Mouse (Mus musculus) spleen, adult 2 months (tissue): ENCODE measurements at regions not wholly inside any gene's neighbourhood (a gene's known extent, or its start where the extent isn't known, plus 50 kb on each side); places are given as distances from the start of the nearest gene placed in this dataset.
A peak's percentile ranks its signal among the peaks of the same experiment; 100 is the strongest.
"Not testable (repeated sequence)": the region's sequence is repeated elsewhere in the genome, so short reads cannot be mapped to it uniquely, and the experiment has no call there.

Source experiments
- DNase-seq, 2 experiments: peaks; one replicate each; pipeline versions ENCODE4 v3.0.0 to v3.0.0-alpha.2; 2012 to 2021; ENCODE audit warnings: low spot score in 2 of 2, low read depth in 1 of 2
- H3K27ac ChIP-seq: fragments of 200-500 bp; 2 replicates; pipeline ENCODE4 v1.5.1; 2012; ENCODE audit warnings: low read length, inconsistent platforms; ENCODE audit not compliant: insufficient read depth
- H3K27me3 ChIP-seq: fragments of 200-500 bp; 2 replicates; pipeline ENCODE4 v1.6.1; 2012; ENCODE audit warnings: mild to moderate bottlenecking, moderate library complexity, low read length, inconsistent platforms; ENCODE audit not compliant: control insufficient read depth, insufficient read depth
- H3K36me3 ChIP-seq: fragments of 200-500 bp; 2 replicates; pipeline ENCODE4 v1.6.1; 2012; ENCODE audit warnings: mild to moderate bottlenecking, low read length, inconsistent platforms; ENCODE audit not compliant: control insufficient read depth, insufficient read depth
- H3K4me1 ChIP-seq: fragments of 200-500 bp; 2 replicates; pipeline ENCODE4 v1.6.1; 2011; ENCODE audit warnings: inconsistent platforms; ENCODE audit not compliant: control insufficient read depth, insufficient read depth, insufficient read length
- H3K4me3 ChIP-seq: fragments of 200-500 bp; 2 replicates; pipeline ENCODE4 v1.5.1; 2011; ENCODE audit warnings: mild to moderate bottlenecking, inconsistent platforms; ENCODE audit not compliant: insufficient read depth, insufficient read length; ENCODE audit errors: extremely low read depth
- CTCF ChIP-seq: fragments of 200-500 bp; IDR thresholded peaks from 2 replicates; pipeline ENCODE4 v1.5.1; 2011; ENCODE audit warnings: mild to moderate bottlenecking, inconsistent platforms; ENCODE audit not compliant: insufficient read depth, insufficient read length, insufficient replicate concordance; ENCODE audit errors: extremely low read depth
- POLR2A ChIP-seq: fragments of 200-500 bp; IDR thresholded peaks from 2 replicates; pipeline ENCODE4 v1.6.1; 2011; ENCODE audit warnings: low read depth, low read length, inconsistent platforms
- WGBS: fragments of 180-500 bp; shearing (Covaris S2); methylation state at CpG from one replicate; pipeline ENCODE4 v1.1.7; 2018; 5-methylcytosine and 5-hydroxymethylcytosine counted together

DNA sequence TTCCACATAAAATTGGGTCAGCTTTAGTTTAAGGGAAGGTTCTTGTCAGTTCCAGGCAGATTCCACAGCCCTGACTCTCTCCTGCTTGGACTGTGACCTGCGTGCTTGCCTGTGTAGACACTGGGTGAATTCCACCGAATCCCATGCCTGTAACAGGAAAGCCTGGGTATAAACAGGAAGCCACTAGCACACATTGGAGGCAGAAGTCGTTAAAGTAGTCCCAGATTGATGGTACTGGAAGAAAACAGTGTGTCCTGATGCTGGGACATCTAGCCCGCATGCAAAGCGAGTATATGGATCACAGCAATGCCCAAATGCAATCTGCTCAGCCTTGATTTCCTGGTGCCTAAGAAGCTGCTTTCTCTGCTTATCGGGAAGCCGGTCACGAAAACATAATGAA, 65.4 kb upstream of the Emcn start:
- H3K4me1 ChIP-seq: no peaks in the 10 kb centered on the region
- no peak for DNase-seq
- H3K36me3 ChIP-seq: no peaks in the 10 kb centered on the region
- no peak overlapping the region for H3K4me3 ChIP-seq
- no peaks in the 10 kb centered on the region for H3K27me3 ChIP-seq
- TF ChIP-seq CTCF (no peak), POLR2A (no peak)
- H3K27ac ChIP-seq: no peak overlapping the region
- WGBS: 57% methylated on average over 8 of the region's 8 CpGs

DNA sequence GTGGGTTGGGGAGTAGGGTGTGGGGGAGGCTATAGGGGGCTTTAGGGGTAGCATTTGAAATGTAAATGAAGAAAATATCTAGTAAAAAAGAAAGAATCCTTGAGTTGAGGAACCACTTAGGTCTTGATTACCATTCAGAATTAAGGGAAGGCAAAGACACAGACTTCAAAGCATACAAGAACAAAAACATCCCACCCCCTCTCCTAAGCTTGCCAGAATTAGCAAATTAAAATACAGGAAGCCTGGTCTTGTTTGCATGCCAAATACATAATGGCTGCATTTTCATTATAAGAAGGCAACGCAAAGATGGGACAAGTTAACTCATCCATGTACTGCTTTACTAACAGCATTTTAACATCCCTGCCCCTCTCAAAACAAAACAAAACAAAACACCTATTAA, 61.6 kb upstream of the Emcn start:
- TF ChIP-seq POLR2A: no peak
- TF ChIP-seq CTCF: no peak
- no peak for DNase-seq
- WGBS: 95% methylated on average over 1 of the region's 1 CpGs

DNA sequence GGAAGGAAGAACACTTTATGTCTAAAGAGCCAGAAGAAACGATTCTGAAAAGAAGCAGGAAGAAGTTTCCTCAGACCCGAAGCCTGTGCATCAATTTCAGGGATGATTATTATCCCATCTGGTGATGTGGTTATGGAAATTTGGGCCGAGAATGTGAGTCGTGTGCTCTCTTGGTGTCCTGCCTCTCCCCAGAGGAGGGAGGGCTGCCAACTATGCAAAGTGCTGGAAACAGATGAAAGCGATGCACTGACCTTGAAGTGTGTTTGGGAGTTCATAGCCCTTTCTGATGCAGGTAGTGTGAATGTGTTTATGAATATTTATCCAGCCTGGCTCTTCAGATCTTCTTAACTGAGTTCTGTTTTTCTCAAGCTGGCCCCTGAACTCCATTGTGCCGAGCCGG, 59.8 kb upstream of the Emcn start:
- no peaks in the 10 kb centered on the region for H3K4me1 ChIP-seq
- DNase-seq: no peak
- H3K36me3 ChIP-seq: no peaks in the 10 kb centered on the region
- H3K27me3 ChIP-seq: no peaks in the 10 kb centered on the region
- H3K4me3 ChIP-seq: no peak overlapping the region
- TF ChIP-seq POLR2A (no peak), CTCF (no peak)
- H3K27ac ChIP-seq: no peak overlapping the region
- 90% methylated on average over 7 of the region's 7 CpGs for WGBS

More for the DNA sequence above, 61.6 kb upstream of the Emcn start:
- Histone ChIP-seq H3K27ac (no peak overlapping the region), H3K27me3 (no peaks in the 10 kb centered on the region), H3K36me3 (no peaks in the 10 kb centered on the region), H3K4me1 (no peaks in the 10 kb centered on the region), H3K4me3 (no peak overlapping the region)

DNA sequence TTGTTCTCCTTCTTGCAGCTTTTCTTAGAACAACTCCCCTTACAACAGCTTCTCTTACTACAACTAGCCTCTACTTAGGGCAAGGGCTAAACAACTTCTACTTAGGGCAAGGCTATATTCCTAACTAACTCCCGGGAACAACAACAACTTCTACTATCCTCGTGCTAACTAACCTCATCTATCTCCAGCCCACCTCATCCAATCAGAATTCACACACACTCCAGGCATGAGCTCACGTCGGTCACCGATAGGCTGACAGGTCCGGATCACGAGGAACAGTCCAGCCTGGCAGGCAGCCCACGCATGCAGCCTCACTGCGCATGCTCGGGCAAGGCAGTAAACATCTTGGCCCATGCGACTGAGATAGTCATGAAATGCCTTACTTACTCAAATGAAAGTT, 53.3 kb upstream of the Emcn start:
- not testable (repeated sequence) for H3K27ac ChIP-seq, H3K4me1 ChIP-seq, DNase-seq, H3K27me3 ChIP-seq, H3K4me3 ChIP-seq, H3K36me3 ChIP-seq
- 91% methylated on average over 11 of the region's 11 CpGs for whole genome bisulfite sequencing

DNA sequence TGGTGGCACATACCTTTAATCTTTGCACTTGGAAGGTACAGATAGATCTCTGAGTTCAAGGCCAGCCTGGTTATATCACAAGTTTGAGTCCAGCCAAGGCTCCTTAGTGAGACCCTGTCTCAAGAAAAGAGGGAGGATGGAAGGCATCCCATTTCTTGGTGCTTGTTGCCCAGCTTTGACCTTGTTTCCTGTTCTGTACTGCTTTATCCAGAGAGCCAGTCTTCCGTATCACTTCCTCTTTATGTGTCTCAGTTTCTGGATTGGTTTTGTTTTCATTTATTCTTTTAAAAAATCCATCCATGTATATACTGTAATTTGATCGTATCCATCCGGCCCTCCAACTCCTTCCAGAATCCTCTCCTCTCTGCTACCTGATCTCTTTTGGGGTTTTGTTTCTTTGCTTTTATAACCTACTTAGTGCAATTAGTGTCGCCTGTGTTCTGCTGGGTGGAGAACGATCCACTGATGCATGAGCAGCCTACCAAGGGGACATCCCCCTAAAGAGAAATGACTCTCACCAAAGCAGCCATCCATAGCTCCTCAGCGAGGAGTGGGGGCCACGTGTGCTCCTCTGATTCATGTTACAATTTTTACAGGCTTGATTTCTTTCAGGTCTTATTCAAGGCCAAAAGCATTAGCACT, 52.4 kb upstream of the Emcn start:
- WGBS: 44% methylated on average over 7 of the region's 7 CpGs
- peak overlapping the region; percentile 6; the same call in 1 of the 2 replicates for H3K27ac ChIP-seq

DNA sequence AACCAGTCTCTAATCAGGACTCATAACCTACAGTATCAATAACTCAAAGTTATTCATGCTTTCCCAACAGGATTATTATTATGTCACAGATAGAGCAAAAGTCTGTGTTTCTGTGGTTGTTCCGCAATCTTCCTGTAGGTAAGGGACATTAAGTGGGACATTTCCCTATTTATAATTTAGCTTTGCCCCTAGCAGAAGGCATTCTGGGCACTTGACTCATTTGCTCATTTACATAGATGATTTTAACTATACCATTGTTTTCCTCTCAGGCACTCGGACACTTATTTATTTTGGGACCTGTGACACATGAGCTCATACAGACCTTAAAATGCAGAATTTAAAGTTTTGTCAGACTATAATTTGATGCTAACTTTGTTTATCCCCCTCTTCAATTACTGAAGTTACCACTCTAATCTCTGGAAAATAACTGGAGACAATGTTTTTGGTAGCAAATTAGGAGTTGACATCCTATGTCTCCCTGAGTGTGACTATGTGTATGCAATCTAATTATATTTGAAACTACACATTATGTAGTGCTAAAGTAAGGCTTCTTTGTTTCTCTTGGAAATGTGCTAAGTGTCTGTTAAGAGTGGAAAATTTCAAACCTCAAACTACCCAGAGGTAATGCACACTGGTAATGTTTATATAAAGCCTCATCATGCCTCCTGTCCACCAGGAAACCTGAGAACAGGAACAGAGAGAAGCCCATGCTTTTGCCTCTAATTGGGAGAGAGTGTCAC, 51.8 kb upstream of the Emcn start:
- H3K4me1 ChIP-seq: peaks cover 5% of the 10 kb centered on the region; the same call in 1 of the 2 replicates
- H3K27me3 ChIP-seq: no peaks in the 10 kb centered on the region
- WGBS: 65% methylated on average over 2 of the region's 2 CpGs
- no peaks in the 10 kb centered on the region for H3K36me3 ChIP-seq
- TF ChIP-seq CTCF (no peak), POLR2A (no peak)
- H3K27ac ChIP-seq: no peak overlapping the region
- no peak for DNase-seq
- no peak overlapping the region for H3K4me3 ChIP-seq

More for the DNA sequence above, 52.4 kb upstream of the Emcn start:
- Histone ChIP-seq H3K4me3 (no peak overlapping the region), H3K36me3 (no peaks in the 10 kb centered on the region), H3K4me1 (peaks cover 5% of the 10 kb centered on the region; the same call in 1 of the 2 replicates), H3K27me3 (no peaks in the 10 kb centered on the region)
- TF ChIP-seq CTCF: no peak
- no peak for TF ChIP-seq POLR2A
- peak; percentile 25 to 45 for DNase-seq

DNA sequence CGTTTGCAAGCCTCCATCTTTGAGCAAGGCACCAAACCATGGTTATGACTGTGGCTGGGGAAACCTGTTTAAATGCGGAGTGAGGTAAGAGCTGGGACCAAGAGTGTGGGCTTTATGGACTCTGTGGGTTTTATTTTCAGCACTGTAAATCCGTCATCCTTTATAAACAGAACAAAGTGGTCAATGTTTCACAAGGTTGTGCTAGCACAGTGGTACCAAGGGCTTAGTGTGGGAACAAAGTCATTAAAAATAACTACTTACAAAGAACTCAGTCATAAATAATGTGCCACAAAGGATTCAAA, 51.2 kb upstream of the Emcn start:
- 81% methylated on average over 3 of the region's 3 CpGs for WGBS
- no peak for DNase-seq
- Histone ChIP-seq H3K4me1 (peaks cover 5% of the 10 kb centered on the region; the same call in 1 of the 2 replicates), H3K27me3 (no peaks in the 10 kb centered on the region), H3K4me3 (no peak overlapping the region), H3K36me3 (no peaks in the 10 kb centered on the region), H3K27ac (no peak overlapping the region)
- no peak for TF ChIP-seq CTCF
